Mouse (Mus musculus) limb, embryonic 15.5 days (tissue): Measurements from ENCODE around the gene Usp18. TPM values are rescaled to one million over a fixed set of nuclear protein-coding genes. Genes with fewer than 3 reads are reported as not detected.

Experiments used
- ATAC-seq: fragments of 200-750 bp; cut with Nextera tagmentation; 2 replicates; pipeline ENCODE4 v1.8.0; 2017; ENCODE audit warnings: low read depth, moderate TSS enrichment; ENCODE audit not compliant: insufficient number of reproducible peaks, low FRiP score, low TSS enrichment
- H3K27ac ChIP-seq: fragments of 300-500 bp; sonication (generic); 2 replicates; pipeline ENCODE4 v1.5.1; 2015; ENCODE audit warnings: moderate library complexity, mild to moderate bottlenecking, inconsistent platforms
- H3K27me3 ChIP-seq: fragments of 300-500 bp; sonication (generic); 2 replicates; pipeline ENCODE4 v1.6.1; 2015; ENCODE audit warnings: inconsistent platforms
- H3K36me3 ChIP-seq: fragments of 300-500 bp; sonication (generic); 2 replicates; pipeline ENCODE4 v1.6.1; 2015; ENCODE audit warnings: inconsistent platforms
- H3K4me1 ChIP-seq: fragments of 300-500 bp; sonication (generic); 2 replicates; pipeline ENCODE4 v1.6.1; 2015; ENCODE audit warnings: inconsistent platforms
- H3K4me2 ChIP-seq: fragments of 300-500 bp; sonication (generic); 2 replicates; pipeline ENCODE4 v1.6.1; 2015; ENCODE audit warnings: mild to moderate bottlenecking, inconsistent platforms
- H3K4me3 ChIP-seq: fragments of 300-500 bp; sonication (generic); 2 replicates; pipeline ENCODE4 v1.5.1; 2015; ENCODE audit warnings: mild to moderate bottlenecking, inconsistent platforms
- H3K9ac ChIP-seq: fragments of 300-500 bp; sonication (generic); 2 replicates; pipeline ENCODE4 v1.6.1; 2015; ENCODE audit warnings: inconsistent platforms
- H3K9me3 ChIP-seq: fragments of 300-500 bp; sonication (generic); 2 replicates; pipeline ENCODE4 v1.6.1; 2016; ENCODE audit warnings: inconsistent platforms
- WGBS: fragments of 180-500 bp; shearing (Covaris S2); methylation state at CpG from one replicate; pipeline ENCODE4 v1.1.7; 2015; 5-methylcytosine and 5-hydroxymethylcytosine counted together
- polyA plus RNA-seq: library from polyadenylated mRNA; unstranded; fragments of >200 nt; fragmentation: Nextera tagmentation; extraction: Ambion mirVana; gene quantifications from 2 replicates; pipeline ENCODE4 v1.2.1, GENCODE M21; 2015

Gene Usp18
- polyA plus RNA-seq, result 1.7 and 2.0 TPM in 2 replicates

DNA sequence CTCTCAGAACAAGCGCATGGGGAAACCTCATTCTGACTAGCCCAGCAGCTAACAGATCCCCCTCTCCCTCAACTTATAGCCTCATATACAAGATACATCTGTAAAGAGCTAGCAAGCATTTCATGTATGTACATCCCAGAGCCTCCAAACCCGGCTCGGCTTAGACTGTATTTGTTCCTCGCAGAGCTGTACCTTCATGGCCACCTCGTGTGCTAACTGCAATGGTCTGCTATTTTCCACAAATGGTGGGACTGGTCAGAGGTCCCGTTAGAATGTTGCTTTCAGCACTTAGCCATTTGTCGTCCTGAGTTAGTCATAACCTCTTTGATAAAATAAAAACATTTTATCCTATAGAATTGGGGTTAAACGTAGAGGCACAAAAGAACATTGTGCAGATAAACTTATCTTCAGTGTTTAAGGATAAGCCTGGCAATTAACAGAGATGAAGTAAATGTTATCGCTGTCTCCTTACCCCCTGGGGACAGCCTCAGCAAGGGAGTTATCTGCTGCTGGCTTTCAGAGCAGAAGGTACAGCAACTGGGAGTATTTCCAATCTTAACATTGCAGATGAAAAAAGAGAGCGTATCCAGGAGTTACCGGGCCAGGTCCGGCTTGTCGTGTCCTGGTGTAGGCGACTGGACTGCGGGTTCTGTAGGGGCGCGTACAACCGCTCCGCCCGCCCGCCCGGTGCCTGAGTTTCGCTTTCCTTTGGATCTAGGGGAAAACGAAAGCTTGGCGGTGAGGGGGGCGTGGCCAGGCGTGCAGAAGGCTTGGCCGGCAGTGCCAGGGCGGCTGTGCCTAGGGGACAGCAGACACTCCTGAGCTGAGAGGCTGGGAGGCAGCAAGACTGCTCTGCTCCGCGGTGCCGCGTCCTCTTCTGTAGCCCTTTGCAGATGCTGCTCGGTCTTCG lies at the start of gene Usp18:
Usp18 (plus strand) TSS at position 780 of the 910 bp plus-strand sequence.
- H3K9ac ChIP-seq, result peak within 1 kb of the TSS; percentile 35; the same call in 1 of the 2 replicates
- no peaks in the 10 kb centered on the region for H3K9me3 ChIP-seq
- peak; percentile 88 for ATAC-seq
- H3K27ac ChIP-seq, result no peak within 1 kb of the TSS
- peak within 1 kb of the TSS; percentile 51 for H3K4me3 ChIP-seq
- peak within 1 kb of the TSS; percentile 55 for H3K4me2 ChIP-seq
- peaks cover 8% of the 10 kb centered on the region; the same call in 1 of the 2 replicates for H3K27me3 ChIP-seq
- no peaks in the 10 kb centered on the region for H3K36me3 ChIP-seq
- no peaks in the 10 kb centered on the region for H3K4me1 ChIP-seq
- 6% methylated on average over 35 of the region's 35 CpGs for WGBS

DNA sequence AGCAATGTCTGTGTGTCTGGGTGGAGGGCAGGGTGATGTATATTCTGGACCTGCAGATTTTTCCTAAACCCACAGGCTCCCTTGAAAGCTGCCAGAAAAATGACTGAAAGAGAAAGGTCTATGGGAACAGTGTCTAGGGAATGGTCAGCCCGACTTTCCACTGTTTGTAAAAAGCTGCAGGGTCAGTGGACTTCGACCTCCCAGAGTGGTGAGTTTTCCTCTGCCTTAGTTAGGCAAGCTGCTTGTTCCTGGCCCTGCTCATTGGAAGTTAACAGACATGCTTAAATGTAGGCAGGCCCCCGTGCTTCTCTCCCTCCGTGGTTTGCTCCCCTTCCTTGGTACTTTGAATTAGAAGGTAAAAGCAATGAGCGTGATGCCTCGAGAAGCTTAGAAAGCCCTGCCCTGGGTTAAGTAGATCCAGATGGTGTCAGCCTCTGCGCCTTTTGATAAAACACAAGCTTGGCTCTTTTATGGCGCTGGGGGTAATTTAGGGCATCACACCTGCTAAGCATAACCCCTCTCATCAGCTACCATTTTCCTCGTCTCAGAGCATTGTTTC lies 47.8 kb upstream of the Usp18 start:
- no peak overlapping the region for H3K4me3 ChIP-seq
- no peaks in the 10 kb centered on the region for H3K9me3 ChIP-seq
- 20% methylated on average over 9 of the region's 9 CpGs for WGBS
- ATAC-seq, result no peak
- H3K36me3 ChIP-seq, result peaks cover 23% of the 10 kb centered on the region
- H3K9ac ChIP-seq, result no peak overlapping the region
- no peaks in the 10 kb centered on the region for H3K27me3 ChIP-seq
- H3K4me1 ChIP-seq, result peaks cover 4% of the 10 kb centered on the region; the same call in 1 of the 2 replicates
- no peak overlapping the region for H3K27ac ChIP-seq
- no peak overlapping the region for H3K4me2 ChIP-seq

- Histone ChIP-seq H3K27ac (no peak overlapping the region), H3K4me3 (no peak overlapping the region), H3K4me2 (no peak overlapping the region), H3K9me3 (no peaks in the 10 kb centered on the region), H3K4me1 (no peaks in the 10 kb centered on the region), H3K36me3 (peaks cover 6% of the 10 kb centered on the region), H3K9ac (no peak overlapping the region), H3K27me3 (no peaks in the 10 kb centered on the region)
- WGBS, result 90% methylated on average over 3 of the region's 4 CpGs
- no peak for ATAC-seq
Measured at GRCm38 (mm10) chr6:121200458-121200857, 45.2 kb upstream of the Usp18 start.

GRCm38 (mm10) chr6:121202026-121202425 lies 43.7 kb upstream of the Usp18 start:
- H3K36me3 ChIP-seq, result peaks cover 2% of the 10 kb centered on the region; the same call in 1 of the 2 replicates
- H3K4me3 ChIP-seq, result no peak overlapping the region
- H3K9me3 ChIP-seq, result no peaks in the 10 kb centered on the region
- no peak overlapping the region for H3K27ac ChIP-seq
- no peaks in the 10 kb centered on the region for H3K27me3 ChIP-seq
- no peak overlapping the region for H3K4me2 ChIP-seq
- ATAC-seq, result no peak
- H3K4me1 ChIP-seq, result no peaks in the 10 kb centered on the region
- H3K9ac ChIP-seq, result no peak overlapping the region
- 59% methylated on average over 5 of the region's 5 CpGs for WGBS

- H3K9ac ChIP-seq, result no peak overlapping the region
- ATAC-seq, result no peak
- no peaks in the 10 kb centered on the region for H3K36me3 ChIP-seq
- no peak overlapping the region for H3K4me3 ChIP-seq
- no peak overlapping the region for H3K4me2 ChIP-seq
- H3K4me1 ChIP-seq, result peaks cover 14% of the 10 kb centered on the region
- peaks cover 22% of the 10 kb centered on the region for H3K27me3 ChIP-seq
- 79% methylated on average over 5 of the region's 5 CpGs for WGBS
- no peaks in the 10 kb centered on the region for H3K9me3 ChIP-seq
- H3K27ac ChIP-seq, result no peak overlapping the region
Measured at GRCm38 (mm10) chr6:121206481-121206880, 39.2 kb upstream of the Usp18 start.

DNA sequence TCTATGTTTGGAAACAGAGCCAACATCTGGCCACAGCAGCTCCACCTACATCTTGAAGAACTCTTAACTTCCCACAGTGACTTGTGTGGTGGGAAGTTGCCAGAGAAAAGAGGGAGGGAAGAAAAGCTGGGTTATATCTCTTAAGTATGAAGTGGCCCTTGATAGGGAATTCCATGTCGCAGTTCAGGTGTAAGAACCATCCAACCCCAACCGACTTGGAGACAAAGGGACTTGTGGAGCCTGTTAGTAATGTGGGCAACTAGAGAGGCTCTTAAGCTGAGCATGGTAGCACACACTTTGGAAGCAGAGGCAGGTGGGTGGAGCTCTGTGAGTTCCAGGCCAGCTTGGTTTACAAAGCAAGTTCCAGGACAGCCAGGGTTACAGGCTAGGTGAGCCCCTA lies 36.1 kb upstream of the Usp18 start:
- Histone ChIP-seq H3K27ac (no peak overlapping the region), H3K9ac (no peak overlapping the region), H3K36me3 (no peaks in the 10 kb centered on the region), H3K9me3 (no peaks in the 10 kb centered on the region), H3K4me1 (peaks cover 19% of the 10 kb centered on the region), H3K4me2 (no peak overlapping the region), H3K4me3 (no peak overlapping the region), H3K27me3 (peaks cover 27% of the 10 kb centered on the region)
- no peak for ATAC-seq
- 68% methylated on average over 2 of the region's 2 CpGs for WGBS

DNA sequence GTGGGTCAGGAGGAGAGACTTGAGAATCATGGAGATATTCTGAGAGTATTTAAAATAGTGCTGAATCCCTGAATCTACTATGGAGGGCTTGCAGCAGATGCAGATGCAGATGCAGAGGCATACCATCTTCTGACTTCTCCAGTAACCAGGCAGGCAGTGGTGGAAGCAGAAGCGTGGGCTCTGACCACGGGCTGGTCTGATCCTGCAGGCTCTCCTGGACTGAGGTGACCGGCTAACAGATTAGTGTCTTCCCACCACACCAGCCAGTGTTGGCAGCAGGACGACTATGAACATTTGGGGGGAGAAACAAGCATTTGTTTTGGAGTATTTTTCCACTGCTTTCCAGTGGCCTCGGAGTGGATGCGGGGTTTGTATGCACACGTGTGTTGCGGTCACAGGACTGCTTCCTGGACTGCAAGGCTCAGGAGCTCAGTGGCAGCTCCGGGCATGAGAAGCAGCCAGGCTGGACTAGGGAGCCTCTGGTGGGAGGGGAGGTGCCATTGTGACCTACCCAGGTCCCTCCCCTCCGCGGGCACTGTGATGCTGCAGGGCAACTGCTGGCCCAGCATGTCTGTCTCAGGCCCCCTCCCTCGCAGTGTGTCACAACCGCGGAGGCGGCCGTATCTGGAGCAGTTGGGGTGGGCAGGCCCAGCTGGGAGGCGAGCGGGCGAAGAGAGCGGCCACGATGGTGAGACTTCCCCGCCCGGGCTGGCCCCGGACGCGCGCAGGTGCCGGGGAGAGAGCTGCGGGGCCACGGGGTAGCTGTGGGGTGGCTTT lies 35.4 kb upstream of the Usp18 start, which contains the start of gene Tuba8:
Tuba8 (plus strand) TSS at position 548 of the 777 bp plus-strand sequence.
- Histone ChIP-seq H3K4me3 (peak within 1 kb of the TSS; percentile 36), H3K36me3 (no peaks in the 10 kb centered on the region), H3K4me2 (peak within 1 kb of the TSS; percentile 83), H3K27ac (no peak within 1 kb of the TSS), H3K9me3 (no peaks in the 10 kb centered on the region), H3K9ac (0 out of 2 replicates have a peak within 1 kb of the TSS, but pooled peaks have one; percentile 14), H3K27me3 (peaks cover 27% of the 10 kb centered on the region), H3K4me1 (peaks cover 19% of the 10 kb centered on the region)
- no peak for ATAC-seq
- WGBS, result 4% methylated on average over 30 of the region's 30 CpGs

DNA sequence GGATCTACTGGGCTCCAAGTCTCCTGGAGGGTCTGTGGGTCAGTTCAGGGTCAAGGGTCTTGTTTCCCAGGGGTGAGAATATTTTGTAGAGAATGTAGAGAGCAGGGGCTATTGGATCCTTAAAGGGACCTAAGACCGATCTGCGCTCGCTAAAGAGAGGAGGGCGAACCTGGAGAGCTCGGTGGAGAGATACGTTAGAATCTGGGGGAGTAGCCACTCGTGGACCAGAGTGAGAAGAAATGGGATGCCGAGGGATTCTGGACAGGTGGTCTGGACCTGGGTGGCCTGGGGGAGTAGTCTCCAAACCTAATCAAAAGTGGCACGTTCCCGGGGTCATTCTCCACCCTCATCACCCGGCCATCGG lies 34.8 kb upstream of the Usp18 start:
- H3K9me3 ChIP-seq, result no peaks in the 10 kb centered on the region
- H3K4me3 ChIP-seq, result peak overlapping the region; percentile 36
- H3K4me2 ChIP-seq, result peak overlapping the region; percentile 83
- H3K27me3 ChIP-seq, result peaks cover 27% of the 10 kb centered on the region
- no peak overlapping the region for H3K27ac ChIP-seq
- no peaks in the 10 kb centered on the region for H3K36me3 ChIP-seq
- no peak for ATAC-seq
- under 1% methylated on average over 12 of the region's 12 CpGs for WGBS
- H3K9ac ChIP-seq, result 0 out of 2 replicates have a peak overlapping the region, but pooled peaks have one; percentile 14
- peaks cover 19% of the 10 kb centered on the region for H3K4me1 ChIP-seq

- WGBS, result 6% methylated on average over 4 of the region's 5 CpGs
- Histone ChIP-seq H3K4me3 (peak overlapping the region; percentile 36), H3K4me2 (peak overlapping the region; percentile 83), H3K27me3 (peaks cover 27% of the 10 kb centered on the region), H3K4me1 (peaks cover 19% of the 10 kb centered on the region), H3K27ac (no peak overlapping the region), H3K9ac (no peak overlapping the region), H3K36me3 (no peaks in the 10 kb centered on the region), H3K9me3 (no peaks in the 10 kb centered on the region)
- no peak; the same call in 1 of the 2 replicates for ATAC-seq
Measured at GRCm38 (mm10) chr6:121211743-121212142, 34.0 kb upstream of the Usp18 start.

- Histone ChIP-seq H3K27me3 (peaks cover 27% of the 10 kb centered on the region), H3K4me1 (peaks cover 19% of the 10 kb centered on the region), H3K9me3 (no peaks in the 10 kb centered on the region), H3K4me3 (no peak overlapping the region), H3K9ac (no peak overlapping the region), H3K4me2 (no peak overlapping the region), H3K27ac (no peak overlapping the region), H3K36me3 (no peaks in the 10 kb centered on the region)
- WGBS, result 73% methylated on average over 4 of the region's 4 CpGs
- ATAC-seq, result no peak
Measured at GRCm38 (mm10) chr6:121212988-121213387, 32.7 kb upstream of the Usp18 start.

- H3K4me2 ChIP-seq, result no peak overlapping the region
- WGBS, result 79% methylated on average over 5 of the region's 5 CpGs
- ATAC-seq, result no peak
- H3K27ac ChIP-seq, result no peak overlapping the region
- H3K9ac ChIP-seq, result no peak overlapping the region
- H3K4me1 ChIP-seq, result peaks cover 19% of the 10 kb centered on the region
- no peak overlapping the region for H3K4me3 ChIP-seq
- H3K27me3 ChIP-seq, result peaks cover 27% of the 10 kb centered on the region
- H3K36me3 ChIP-seq, result no peaks in the 10 kb centered on the region
- no peaks in the 10 kb centered on the region for H3K9me3 ChIP-seq
Measured at GRCm38 (mm10) chr6:121214221-121214620, 31.5 kb upstream of the Usp18 start.
